In the genomic region with DNA sequence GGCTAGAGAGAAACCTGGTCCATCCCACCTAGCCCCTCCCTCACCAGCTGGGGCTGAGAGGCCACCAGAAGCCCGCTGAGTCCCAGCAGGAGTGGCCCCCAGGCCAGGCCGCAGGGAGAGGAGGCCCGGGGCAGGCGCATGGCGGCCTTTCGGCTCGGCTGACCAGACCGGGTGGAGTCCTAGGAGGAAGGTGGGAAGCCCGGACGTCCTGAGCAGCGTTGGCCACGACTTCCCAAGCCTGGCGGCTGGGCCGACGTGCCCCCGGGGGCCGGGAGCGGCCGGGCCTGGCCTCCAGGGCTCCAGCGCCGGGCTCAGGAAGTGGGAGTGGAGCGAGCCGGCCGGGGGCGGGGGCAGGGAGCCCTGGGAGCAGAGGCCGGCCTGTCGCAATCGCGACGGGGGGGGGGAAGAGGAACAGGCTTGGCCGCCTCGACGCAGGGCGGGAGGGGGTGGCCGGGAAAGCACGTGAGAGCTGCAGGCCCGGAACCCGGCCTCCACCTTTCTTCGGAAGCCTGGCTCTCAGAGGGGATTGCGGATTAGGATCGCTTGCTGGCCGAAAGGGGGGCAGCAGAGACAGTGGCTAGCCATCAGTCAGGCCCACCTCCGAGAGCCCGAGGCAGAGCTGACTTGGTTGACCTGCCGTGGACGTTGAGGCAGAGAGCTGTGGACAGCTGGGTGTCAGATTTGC, we compare ENCODE assay signal across 8 mouse cellular contexts. TPM values are rescaled to one million over a fixed set of nuclear protein-coding genes. Genes with fewer than 3 reads are reported as not detected.
DNase-seq lines count a peak whose midpoint lies in the region; ATAC-seq lines count a peak whose summit lies in the region.

Ltbr (minus strand) TSS at position 340 of the 685 bp plus-strand sequence.

- peaks cover 13% of the 10 kb centered on the region for H3K27me3 ChIP-seq in hindbrain, embryonic 12.5 days

- intact Hi-C loops in left cerebral cortex, postnatal 25 days (cut with DNase I): no loop called here

- H3K36me3 ChIP-seq in hindbrain, embryonic 12.5 days: no peaks in the 10 kb centered on the region

- no peak within 1 kb of the TSS for H3K27ac ChIP-seq in hindbrain, embryonic 12.5 days

- H3K9me3 ChIP-seq in hindbrain, embryonic 12.5 days (replicated peaks): no peaks in the 10 kb centered on the region

- peak; percentile 62 for ATAC-seq in hindbrain, embryonic 12.5 days (ENCODE audit: low FRiP score)
- peak; percentile 95 for ATAC-seq in megakaryocyte progenitor cell, adult 5-6 weeks (replicated peaks; ENCODE audit: poor library complexity)

- peak within 1 kb of the TSS; percentile 35 for H3K4me3 ChIP-seq in hindbrain, embryonic 12.5 days

- H3K4me1 ChIP-seq in hindbrain, embryonic 12.5 days: peaks cover 25% of the 10 kb centered on the region

- peak within 1 kb of the TSS; percentile 56 for H3K4me2 ChIP-seq in hindbrain, embryonic 12.5 days (replicated peaks)

- DNase-seq in R1 (ENCODE audit: low read depth, low spot score): peak; percentile 48
- peak; percentile 23 for DNase-seq in cerebellum, adult 9-10 months
- DNase-seq in frontal cortex, postnatal 10 days (ENCODE audit: low spot score in 2 of 2): peak; percentile 44 to 63
- peak; percentile 22 to 24 for DNase-seq in left cerebral cortex, postnatal 25 days (ENCODE audit: low spot score in 2 of 2)
- peak; percentile 16 to 23 for DNase-seq in right cerebral cortex, adult 2 months (ENCODE audit: low spot score in 2 of 2)
- peak; percentile 78 to 90 for DNase-seq in urinary bladder, postnatal 36 days (ENCODE audit: low spot score in 2 of 2)

- 2% methylated on average over 27 of the region's 46 CpGs for WGBS in hindbrain, embryonic 12.5 days

- H3K9ac ChIP-seq in hindbrain, embryonic 12.5 days: peak within 1 kb of the TSS; percentile 61

RNA-seq across cellular contexts. Expression of gene Ltbr, which starts in this region (rescaled TPM):
- 19.6 and 20.6 TPM in 2 replicates for polyA plus RNA-seq in hindbrain, embryonic 12.5 days (2016; fragmentation: Nextera tagmentation; extraction: Ambion mirVana)
- total RNA-seq in left cerebral cortex, postnatal 25 days (2021): 1 to 10 TPM; 8.1 to 9.9 TPM
- total RNA-seq in megakaryocyte progenitor cell, adult 5-6 weeks (2015): 17.5 and 18.7 TPM in 2 replicates
- 28.2 and 43.7 TPM in 2 replicates for total RNA-seq in megakaryocyte progenitor cell, adult 5-6 weeks (2017)

Comparison
In these comparisons a context has a peak if more than half of its experiments do, and no peak if none do; other contexts are left out.
1. DNase-seq: peak in every context shown above with its lines; median percentile 84 in urinary bladder, postnatal 36 days; 54 in frontal cortex, postnatal 10 days; 48 in R1; 23 in cerebellum, adult 9-10 months; 23 in left cerebral cortex, postnatal 25 days; 20 in right cerebral cortex, adult 2 months.